Mouse (Mus musculus) frontal cortex, postnatal 25 days (tissue): Measurements from ENCODE around the gene Cebpe.

Source experiments
- DNase-seq, 2 experiments: peaks; one replicate each; pipeline ENCODE4 v3.0.0; 2022; ENCODE audit warnings: low spot score in 2 of 2

The Cebpe gene

DNA sequence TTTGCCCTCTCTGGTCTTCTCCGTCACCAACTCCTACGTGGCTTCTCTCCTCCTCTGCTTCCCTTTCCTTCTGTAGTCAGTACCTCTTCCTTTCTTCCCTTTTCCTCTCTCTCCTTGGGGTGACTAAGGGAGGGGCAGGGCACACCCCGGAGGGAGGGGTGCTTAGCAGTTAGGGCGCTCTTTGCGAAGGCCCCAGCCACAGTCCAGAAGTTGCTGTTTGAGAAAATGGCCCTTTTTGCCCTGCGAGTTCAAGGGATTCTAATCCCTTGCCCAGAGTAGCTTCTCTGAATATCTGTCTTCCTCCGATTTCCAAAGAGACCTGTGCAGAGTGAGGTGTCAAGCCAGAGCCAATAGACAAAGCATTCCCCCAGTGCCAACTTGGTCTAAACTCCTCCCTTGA, at the start of gene Cebpe:
Gene Cebpe (minus strand): TSS at position 101 of the 400 bp plus-strand sequence.
- no peak for DNase-seq

DNA sequence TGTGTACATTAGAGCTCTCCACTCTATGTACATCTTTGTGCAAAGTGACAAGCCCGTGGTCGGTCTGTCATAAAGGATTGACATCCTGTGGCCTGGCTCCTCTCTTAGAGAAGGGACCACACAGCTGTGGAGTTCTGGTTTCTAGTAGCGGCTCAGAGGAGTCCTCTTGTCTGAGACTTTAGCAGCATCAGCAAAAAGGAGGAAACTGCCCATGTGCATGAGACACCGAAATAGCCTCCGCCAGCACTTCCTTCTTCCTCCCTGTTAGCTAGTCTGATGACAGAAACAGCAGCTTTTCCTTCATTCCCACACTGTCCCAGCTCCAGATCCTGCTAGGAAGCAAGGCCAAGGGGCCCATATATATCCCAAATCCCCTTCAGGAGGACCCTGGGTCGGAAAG, 44.4 kb upstream of the Cebpe start:
- no peak for DNase-seq

DNA sequence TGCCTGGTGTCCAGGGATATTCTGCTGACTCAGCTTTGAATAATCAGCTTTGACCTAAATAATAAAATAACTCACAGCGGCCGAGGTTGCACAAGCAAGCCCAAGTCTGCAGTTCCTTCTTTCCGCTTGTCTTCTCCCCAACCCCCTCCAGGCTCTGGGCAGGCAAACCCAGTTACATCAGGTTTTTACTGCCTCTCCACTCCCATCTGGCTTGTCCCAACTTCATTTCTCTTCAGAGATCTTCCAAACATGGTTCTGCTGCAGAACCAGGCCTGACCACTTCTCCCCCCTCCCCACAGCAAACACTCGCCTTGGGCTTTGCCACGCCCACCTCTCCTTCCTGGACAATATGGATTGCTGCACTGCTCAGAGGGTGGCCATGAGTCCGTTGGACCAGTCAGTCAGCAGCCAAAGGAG, 42.6 kb upstream of the Cebpe start:
- no peak for DNase-seq

DNA sequence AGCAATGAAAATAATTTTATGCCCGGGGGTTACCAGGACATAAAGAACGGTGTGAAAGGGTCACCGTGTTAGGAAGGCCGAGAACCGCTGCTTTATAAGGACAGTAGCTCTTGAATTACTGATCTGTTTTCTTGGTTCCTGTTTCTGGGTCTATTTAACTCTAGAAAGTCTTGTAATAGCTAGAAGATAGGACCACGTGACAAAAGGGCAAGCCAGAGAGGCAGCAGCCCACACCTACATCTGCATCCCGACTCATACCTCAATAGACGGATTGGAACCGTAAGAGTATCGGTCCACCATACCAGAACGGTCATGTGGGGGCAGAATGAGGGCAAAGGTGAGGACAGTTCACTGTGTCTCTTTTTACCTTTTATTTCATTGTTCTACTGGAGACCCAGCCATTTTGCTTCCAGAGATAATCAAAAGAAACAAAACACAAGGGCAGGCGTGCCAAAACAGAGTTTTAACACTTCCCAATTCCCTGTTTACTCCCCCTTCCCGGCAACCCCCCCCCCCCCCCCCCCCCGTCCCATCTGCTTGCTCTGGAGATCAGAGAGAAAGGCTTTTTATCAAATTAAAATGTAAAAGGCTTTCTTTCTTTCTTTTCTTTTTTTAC, 42.1 kb upstream of the Cebpe start:
- DNase-seq: no peak

DNA sequence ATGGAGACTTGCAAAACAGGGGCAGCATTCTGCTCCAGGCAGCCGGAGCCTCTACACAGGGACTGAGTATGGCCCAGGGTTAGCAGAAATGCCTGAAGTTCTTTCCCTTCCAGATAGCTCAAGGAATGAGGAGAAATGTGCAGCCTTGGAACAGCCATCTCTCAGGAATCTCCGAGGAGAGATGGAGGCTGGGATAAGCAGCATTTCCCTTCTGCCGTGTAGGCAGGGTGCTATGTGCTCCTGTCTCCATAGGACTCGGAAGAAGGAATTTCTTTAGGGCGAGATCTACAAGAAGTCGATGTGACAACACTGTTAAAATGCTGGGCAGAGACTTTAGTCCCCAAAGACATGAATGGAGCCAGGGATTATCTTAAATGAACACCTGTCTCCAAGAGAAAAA, 41.0 kb upstream of the Cebpe start:
- no peak for DNase-seq

DNA sequence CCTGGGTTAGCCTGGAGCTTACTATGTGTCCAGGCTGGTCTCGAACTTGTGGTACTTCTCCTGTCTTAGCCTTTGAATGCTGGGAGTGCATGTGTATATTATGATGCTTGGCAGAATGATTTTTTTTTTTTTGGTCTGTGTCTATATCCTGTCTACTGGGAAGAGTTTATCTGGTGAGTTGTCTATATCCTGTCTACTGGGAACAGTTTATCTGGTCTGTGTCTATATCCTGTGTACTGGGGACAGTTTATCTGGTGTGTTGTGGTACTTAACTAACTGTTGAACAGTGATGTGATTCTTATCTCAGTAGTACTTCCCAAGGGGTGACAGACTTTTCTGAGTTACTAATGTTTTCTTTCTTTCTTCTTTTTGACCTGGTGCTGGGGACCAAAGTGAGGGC, 39.8 kb upstream of the Cebpe start:
- no peak for DNase-seq

DNA sequence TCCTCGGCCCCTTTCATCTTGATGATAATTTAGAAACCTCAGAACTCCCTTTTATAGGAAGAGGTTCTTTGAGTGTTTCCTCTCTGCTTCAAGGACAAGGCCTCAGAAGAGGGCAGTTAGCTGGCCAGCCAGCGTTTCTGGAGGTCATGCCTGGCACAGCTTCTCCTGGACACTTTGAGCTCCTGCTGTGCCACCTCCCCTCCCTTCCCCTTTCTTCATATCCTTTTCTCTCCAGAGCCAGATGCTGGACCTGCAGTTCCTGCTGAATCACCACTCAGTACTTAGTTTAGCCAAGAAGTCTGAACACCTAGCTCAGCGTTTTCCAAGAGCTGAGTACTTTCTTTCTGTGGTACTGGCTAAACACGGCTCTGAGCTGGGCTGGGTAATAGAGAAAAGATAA, 37.3 kb upstream of the Cebpe start:
- DNase-seq: no peak

DNA sequence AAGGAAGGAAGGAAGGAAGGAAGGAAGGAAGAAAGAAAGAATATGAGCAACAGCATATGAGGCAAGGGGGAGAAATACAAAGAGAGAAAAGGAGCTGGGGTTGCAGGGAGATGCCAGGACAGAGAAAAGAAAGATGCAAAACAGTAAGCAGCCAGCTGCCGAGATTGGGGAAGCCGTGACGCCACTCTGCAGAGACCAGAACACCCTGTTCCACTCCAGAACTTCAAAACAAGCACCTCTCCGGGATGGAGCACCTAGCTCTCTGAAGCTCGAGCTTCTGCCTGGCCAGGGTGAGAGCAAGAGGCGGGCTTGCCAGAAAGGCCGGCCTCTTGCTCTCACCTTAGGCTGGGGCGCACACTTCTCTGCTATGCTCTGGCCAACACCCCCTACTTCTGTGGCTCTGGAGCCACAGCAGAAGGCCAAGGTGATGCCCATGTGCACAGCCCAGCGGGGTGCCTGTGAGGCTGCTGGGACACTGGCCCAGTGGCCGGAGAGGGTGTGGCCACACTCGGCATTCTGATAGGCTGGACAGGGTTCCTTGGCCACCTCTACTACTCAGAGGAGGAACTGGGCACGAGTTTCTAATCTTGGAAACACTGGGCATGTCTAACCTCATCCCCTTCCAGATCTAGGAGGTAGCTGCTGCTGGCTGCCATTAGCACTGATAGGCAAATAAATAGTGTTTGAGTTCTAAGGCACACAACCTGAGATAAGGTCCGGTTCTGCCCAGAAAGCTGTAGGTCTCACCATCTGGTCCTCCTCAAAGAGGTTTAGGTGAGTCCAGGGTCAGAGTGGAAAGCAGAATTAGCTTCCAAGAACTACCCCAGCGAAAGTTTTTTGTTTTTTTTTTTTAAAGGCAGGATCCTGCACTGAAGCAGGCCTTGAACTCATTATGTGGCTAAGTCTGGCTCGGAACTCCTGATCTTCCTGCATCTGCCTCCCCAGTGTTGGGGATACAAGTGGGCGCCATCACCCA, 36.3 kb upstream of the Cebpe start:
- DNase-seq: no peak

DNA sequence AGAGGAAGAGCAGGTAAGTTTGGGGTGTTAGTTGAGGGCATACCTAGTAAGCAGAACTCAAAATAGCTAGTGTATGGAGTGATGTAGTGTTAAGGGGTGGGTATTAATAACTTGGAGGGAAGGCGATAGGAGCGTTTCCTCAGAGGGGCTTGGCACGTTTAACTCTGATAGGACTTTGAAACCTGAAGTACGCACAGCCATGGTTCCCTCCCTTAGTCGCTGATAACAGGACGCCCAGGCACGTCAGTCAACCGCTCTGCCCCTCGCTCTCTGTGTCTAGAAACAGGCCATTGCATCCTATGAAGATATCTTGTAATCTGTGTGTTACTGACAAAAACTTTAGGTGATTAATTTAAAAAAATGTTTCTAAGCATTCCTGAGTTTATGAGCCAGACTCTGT, 34.1 kb upstream of the Cebpe start:
- no peak for DNase-seq

DNA sequence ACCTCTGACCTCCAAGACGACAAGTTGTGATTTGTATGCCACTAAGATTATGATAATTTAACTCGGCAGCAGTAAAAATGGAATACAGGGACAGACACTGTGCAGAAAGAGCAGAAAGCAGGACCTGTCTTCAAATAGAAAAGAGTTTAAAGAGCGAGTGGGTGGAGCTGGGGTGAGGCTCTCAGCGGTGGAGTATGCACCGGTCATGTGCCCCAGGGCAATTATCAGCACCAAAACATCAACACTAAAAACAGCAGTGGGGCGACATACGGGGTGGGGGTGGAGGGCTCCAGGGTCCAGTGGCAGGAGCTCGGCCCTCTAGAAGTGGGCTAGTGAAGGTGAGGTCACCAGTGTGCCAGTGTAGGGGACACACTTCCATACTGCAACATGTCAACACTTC, 32.5 kb upstream of the Cebpe start:
- no peak for DNase-seq

DNA sequence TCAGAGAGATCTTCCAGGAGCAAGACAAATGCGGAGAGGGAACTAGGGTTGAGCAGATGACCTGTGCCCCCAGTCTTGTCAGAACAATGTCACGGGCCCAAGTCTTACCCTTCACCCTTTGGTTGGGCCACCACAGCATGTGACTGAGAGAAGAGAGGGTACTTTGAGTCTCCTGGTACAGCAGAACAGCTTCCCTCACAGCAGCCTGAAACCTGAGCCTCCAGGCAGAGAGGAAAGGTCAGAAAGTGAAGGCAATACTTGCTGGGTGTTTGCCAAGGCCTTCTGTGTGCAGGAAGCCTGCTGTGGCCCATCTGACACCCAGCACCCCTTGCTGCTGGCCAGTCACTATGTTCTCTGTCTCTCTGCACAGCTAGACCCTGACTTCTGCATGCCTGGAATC, 30.4 kb upstream of the Cebpe start:
- no peak for DNase-seq

DNA sequence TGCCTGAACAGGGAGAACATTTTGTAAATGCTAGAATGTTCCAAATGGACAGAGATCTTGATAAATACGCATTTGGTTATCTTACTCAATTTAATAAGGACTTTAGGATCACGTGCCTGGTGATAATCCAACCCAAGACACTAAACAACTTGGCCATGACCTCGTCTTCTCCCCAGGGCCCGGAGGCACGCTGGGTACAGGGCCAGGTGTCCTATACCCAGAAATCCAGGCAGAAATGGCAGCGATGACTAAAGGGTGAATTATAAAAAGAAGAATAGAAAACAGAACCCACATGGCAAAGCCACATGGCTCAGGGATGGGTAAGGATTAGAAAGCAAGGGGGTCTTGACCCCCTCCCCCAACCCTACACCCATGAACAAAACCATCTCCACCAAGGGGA, 29.7 kb upstream of the Cebpe start:
- no peak for DNase-seq

DNA sequence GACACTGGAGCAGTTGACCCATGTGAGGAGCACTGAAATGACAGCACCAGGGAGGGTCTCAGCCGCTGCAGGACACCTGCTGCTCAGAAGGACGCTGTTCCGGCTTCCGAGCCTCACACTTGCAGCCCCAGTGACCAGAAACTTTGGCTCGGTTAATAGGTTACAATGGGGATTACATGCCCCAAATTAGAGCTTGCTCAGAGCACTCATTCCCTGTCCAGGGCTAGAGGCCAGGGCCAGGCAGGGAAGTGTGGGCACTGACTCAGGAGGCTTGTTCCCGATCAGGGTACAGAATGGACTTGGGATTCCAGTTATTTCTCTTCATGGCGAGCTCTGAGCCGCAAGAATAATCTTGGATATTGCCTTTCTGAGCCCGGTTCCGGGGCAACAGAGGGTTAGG, 25.7 kb upstream of the Cebpe start:
- no peak for DNase-seq

DNA sequence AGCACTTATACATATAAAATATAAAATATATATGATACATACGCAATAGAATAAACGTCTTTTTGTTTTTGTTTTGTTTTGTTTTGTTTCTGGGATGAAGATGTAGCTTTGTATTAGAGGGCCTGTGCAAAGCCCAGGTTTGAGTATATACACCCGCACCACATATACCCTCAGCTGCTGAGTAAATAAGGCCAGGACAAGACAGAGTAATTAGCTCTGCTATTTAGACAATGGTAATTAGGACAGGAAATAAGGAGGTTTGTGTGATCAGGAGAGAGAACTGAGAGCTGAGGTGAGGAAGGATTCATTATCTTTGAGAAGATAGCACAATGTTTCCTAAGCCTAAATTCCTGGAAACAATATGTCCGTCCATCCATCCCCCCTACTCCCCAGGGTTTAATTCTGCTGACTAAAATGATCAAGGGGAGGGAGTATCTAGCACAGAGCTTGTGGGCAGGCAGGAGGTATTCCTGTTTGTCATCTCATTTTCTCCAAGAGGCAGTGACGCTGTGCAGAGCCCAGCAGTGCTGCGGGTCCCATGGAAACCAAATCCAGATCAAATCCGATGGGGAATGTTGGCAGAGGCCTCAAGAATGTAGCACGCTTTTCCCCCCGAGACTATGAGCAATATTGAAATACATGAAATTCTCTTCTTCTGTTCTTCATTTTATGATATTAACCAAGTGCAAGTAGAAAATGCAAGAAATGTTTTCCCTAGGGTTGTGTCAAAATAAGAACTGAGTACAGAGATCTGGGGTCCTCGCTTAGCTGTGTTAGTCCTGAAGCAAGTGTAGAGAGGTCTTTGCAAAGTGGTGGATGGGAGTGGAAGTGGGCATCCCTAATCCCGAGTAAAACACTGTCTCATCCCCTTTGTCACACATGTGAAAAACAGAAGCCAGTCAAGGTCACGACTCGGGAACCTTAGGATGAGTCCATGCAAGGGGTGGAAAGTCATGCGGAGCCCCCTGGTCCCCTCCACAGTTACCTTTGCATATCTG, 24.9 kb upstream of the Cebpe start:
- no peak for DNase-seq

DNA sequence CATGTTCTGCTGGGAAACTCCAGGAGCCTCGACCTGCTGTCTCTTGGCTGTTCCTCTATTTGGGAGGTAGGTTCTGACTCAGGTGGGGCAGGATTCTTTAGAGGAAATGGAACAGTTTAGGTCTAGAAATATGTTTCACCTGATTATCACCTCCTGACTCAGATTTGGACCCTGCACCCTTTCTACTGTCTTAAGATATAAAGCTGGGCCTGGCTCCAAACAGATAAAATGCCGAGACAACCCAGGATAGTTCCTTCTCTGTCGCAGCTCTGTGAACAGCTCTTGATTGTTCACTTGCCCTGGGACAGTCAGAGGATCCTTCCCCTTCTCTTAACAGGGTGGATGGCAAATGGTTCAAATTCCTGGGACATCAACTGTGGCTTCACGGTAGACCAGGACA, 23.2 kb upstream of the Cebpe start:
- DNase-seq: no peak

DNA sequence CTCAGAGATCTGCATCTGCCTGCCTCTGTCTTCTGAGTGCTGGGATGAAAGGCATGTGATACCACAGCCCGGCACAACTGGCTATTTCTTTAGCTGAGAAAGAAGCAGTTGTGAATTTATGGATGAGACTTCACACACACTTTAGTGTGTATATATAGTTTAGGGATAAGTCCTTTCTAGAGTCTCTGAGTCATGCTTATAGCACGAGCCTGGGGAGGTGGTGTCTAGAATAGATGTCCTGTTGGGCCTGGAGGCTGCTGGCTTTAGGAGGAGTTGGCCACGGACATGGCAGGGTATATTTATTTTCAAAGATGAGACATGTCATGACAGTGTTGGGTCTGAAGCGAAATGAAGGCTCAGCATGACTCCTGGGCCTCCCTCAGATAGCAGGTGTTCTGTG, 22.0 kb upstream of the Cebpe start:
- DNase-seq: no peak

DNA sequence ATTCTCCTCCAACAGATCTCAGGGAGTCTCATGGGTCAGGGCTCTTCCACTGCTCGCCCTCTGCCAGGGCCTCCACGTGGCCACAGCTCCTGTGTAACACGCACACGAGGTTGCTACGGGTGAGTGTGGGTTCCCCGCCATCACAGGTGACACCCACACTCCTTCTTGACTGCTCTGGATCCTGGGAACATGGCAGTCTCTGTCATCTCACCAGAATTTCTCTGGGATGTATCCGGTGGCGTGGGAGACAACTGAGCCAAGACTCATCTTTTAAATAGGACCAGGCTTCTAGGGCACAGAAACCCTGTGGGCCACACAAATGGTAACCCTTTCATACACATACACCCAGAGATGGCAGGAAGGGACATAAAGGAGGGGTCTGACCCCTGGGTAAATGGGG, 20.2 kb upstream of the Cebpe start:
- no peak for DNase-seq

DNA sequence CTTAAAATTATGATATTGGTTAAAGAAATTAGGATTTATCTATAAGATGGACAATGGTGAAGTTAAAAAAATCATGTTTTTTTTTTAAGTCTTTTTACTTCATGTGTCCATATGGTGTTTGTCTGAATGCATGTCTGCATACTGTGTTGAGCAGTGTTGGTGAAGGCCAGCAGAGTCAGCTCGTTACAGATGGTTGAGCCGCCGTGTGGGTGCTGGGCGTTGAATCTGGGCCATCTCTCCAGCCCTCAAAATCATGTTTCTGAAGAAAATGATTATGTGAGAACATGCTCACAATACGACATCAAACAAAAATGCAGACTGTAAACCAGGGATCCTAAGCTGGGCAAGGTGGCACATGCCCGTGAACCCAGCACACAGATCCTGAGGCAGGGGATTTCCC, 18.3 kb upstream of the Cebpe start:
- no peak for DNase-seq

DNA sequence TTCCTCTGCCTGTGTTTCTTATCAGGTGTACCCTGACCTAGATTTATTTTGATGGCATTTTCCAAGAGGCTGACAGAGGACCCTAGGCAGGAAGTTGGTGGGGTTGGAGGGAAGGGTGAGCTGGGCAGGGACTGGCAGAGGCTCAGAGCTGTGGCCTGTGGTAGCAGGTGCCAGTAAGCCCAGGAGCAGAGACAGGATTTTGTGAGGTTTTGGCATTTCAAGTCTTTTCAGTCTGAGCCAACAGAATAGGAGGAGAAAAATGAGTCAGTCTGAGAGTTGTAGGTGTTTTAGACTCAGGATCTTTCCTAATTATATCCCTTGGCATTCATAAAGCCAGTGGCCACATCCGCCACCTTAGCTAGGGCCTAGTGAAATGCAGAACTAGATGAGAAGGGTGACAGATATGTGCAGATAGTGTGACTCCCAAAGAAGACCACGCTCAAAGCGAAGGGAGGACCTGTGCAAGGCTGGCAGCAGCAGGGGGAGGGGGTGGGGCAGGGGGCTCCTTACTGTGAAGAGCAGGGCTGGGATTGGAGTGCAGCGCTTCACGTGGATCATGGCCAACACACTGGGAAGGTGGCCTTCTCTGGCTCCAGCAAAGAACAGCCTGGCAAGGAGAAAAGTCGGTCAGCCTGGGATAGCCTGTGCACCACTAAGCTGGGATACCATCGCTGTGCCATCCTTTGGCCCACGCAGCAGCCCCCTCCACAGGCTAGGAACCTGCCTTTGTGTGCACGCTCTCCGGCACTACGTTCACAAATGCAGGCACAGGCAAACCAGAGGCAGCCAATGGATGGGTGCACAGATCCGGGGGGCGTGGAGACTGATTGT, 17.1 kb upstream of the Cebpe start:
- DNase-seq: no peak

DNA sequence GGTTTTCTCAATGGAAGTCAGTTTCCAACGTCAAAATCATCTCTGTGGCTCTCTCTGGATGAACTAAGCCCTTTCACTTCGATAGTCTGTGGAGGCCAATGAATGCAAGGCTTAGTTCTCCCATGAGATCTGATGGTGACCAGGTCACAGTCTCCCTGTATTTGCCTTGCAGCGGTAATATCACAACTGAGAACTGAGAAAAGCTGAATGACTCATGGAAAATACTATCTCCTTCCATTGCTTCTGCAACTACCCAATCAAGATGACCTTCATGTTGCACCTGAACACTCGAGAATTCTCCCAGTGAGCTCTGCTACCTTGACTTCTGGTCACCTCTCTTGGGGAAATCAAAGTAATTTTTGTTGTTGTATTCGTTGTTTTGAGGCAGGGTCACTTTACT, 15.6 kb upstream of the Cebpe start:
- DNase-seq: no peak

DNA sequence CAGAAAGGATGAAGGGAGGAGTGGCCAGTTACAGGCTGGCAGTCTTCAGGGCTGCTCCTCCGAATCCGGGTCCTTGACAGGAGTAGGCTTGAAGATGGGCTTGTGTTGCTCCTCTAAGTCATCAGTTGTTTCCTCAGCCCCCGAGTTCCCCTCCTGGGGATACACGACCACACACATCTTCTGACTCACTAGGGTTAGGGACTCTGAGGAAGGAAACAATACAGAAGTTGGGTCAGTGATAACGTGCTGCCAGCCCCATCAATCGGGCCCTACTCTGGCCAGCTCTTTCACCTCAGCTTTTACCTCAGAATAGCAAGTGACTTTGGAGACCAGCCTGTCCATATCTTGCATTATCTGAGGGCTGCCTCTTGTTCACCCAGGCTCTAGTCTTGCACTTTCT, 12.1 kb upstream of the Cebpe start:
- no peak for DNase-seq
